Mouse (Mus musculus) embryonic fibroblast, embryonic 13.5 days (primary cell): ENCODE measurements around the gene Ctbp2. TPM values are rescaled to one million over a fixed set of nuclear protein-coding genes. Genes with fewer than 3 reads are reported as not detected.

Source experiments
- H3K27ac ChIP-seq: 2 replicates; pipeline ENCODE4 v1.5.1; 2012; ENCODE audit warnings: low read length, control low read depth, inconsistent platforms; ENCODE audit not compliant: insufficient read depth
- H3K4me1 ChIP-seq: 2 replicates; pipeline ENCODE4 v1.6.1; 2011; ENCODE audit warnings: low read length; ENCODE audit not compliant: control insufficient read depth, insufficient read depth
- H3K4me3 ChIP-seq: 2 replicates; pipeline ENCODE4 v1.5.1; 2011; ENCODE audit warnings: mild to moderate bottlenecking, control low read depth, low read length; ENCODE audit not compliant: insufficient read depth
- CTCF ChIP-seq: IDR thresholded peaks from 2 replicates; pipeline ENCODE4 v1.5.1; 2011; ENCODE audit warnings: mild to moderate bottlenecking, control low read depth, low read length, moderate library complexity, borderline replicate concordance; ENCODE audit not compliant: insufficient read depth
- POLR2A ChIP-seq: IDR thresholded peaks from 2 replicates; pipeline ENCODE4 v1.6.1; 2011; ENCODE audit warnings: low read depth, mild to moderate bottlenecking, control low read depth, low read length, moderate library complexity
- polyA plus RNA-seq: library from polyadenylated mRNA; stranded (reverse); fragments of >200 nt; gene quantifications from 2 replicates; pipeline ENCODE4 v1.2.4, GENCODE M21; 2011; ENCODE audit warnings: low read depth; ENCODE audit not compliant: missing spikeins, insufficient read length

Gene Ctbp2
- polyA plus RNA-seq, 1 experiment = 56.4 TPM

GRCm38 (mm10) chr7:133121080-133121607 is 3.0 kb downstream of the Ctbp2 start:
- Histone ChIP-seq H3K27ac (peak overlapping the region; percentile 87; the same call in 1 of the 2 replicates), H3K4me3 (peak overlapping the region; percentile 91), H3K4me1 (peaks cover 5% of the 10 kb centered on the region)
- TF ChIP-seq POLR2A = no peak
- TF ChIP-seq CTCF = no peak

GRCm38 (mm10) chr7:133120221-133120751 is 3.9 kb downstream of the Ctbp2 start:
- TF ChIP-seq POLR2A = no peak
- no peak for TF ChIP-seq CTCF
- Histone ChIP-seq H3K4me1 (peaks cover 5% of the 10 kb centered on the region), H3K4me3 (peak overlapping the region; percentile 46), H3K27ac (no peak overlapping the region)

GRCm38 (mm10) chr7:133117815-133118214 is 6.3 kb downstream of the Ctbp2 start:
- no peak for TF ChIP-seq POLR2A
- no peak for TF ChIP-seq CTCF
- no peak overlapping the region for H3K4me3 ChIP-seq
- 0 out of 2 replicates have a peak overlapping the region, but pooled peaks have one; percentile 30 for H3K27ac ChIP-seq
- peaks cover 20% of the 10 kb centered on the region for H3K4me1 ChIP-seq

- H3K27ac ChIP-seq = no peak overlapping the region
- H3K4me1 ChIP-seq = peaks cover 27% of the 10 kb centered on the region
- H3K4me3 ChIP-seq = no peak overlapping the region
- TF ChIP-seq POLR2A = no peak
- no peak for TF ChIP-seq CTCF
These were observed 7.6 kb downstream of the Ctbp2 start for GRCm38 (mm10) chr7:133116542-133116941.

GRCm38 (mm10) chr7:133115886-133116285 is 8.3 kb downstream of the Ctbp2 start:
- no peak for TF ChIP-seq POLR2A
- no peak for TF ChIP-seq CTCF
- H3K4me3 ChIP-seq = no peak overlapping the region
- peaks cover 30% of the 10 kb centered on the region for H3K4me1 ChIP-seq
- no peak overlapping the region for H3K27ac ChIP-seq

- TF ChIP-seq CTCF (no peak), POLR2A (no peak)
- Histone ChIP-seq H3K4me1 (peaks cover 30% of the 10 kb centered on the region), H3K4me3 (no peak overlapping the region), H3K27ac (no peak overlapping the region)
These were observed 9.2 kb downstream of the Ctbp2 start for GRCm38 (mm10) chr7:133114847-133115470.

- no peak for TF ChIP-seq POLR2A
- no peak for TF ChIP-seq CTCF
- 0 out of 2 replicates have a peak overlapping the region, but pooled peaks have one; percentile 1 for H3K27ac ChIP-seq
- peaks cover 28% of the 10 kb centered on the region for H3K4me1 ChIP-seq
- H3K4me3 ChIP-seq = no peak overlapping the region
These were observed 10.8 kb downstream of the Ctbp2 start for GRCm38 (mm10) chr7:133113185-133113895.

GRCm38 (mm10) chr7:133112351-133112831 is 11.8 kb downstream of the Ctbp2 start:
- H3K27ac ChIP-seq = peak overlapping the region; percentile 56; the same call in 1 of the 2 replicates

GRCm38 (mm10) chr7:133109442-133109841 is 14.7 kb downstream of the Ctbp2 start:
- no peak for TF ChIP-seq CTCF
- TF ChIP-seq POLR2A = no peak
- H3K4me1 ChIP-seq = peaks cover 18% of the 10 kb centered on the region
- H3K27ac ChIP-seq = no peak overlapping the region
- no peak overlapping the region for H3K4me3 ChIP-seq

More at GRCm38 (mm10) chr7:133112351-133112831, 11.8 kb downstream of the Ctbp2 start:
- Histone ChIP-seq H3K4me3 (no peak overlapping the region), H3K4me1 (peaks cover 28% of the 10 kb centered on the region)
- TF ChIP-seq POLR2A (no peak), CTCF (no peak)

GRCm38 (mm10) chr7:133108695-133109094 is 15.5 kb downstream of the Ctbp2 start:
- TF ChIP-seq CTCF = no peak
- no peak for TF ChIP-seq POLR2A
- H3K4me3 ChIP-seq = no peak overlapping the region
- peaks cover 18% of the 10 kb centered on the region for H3K4me1 ChIP-seq

More at GRCm38 (mm10) chr7:133108695-133109094, 15.5 kb downstream of the Ctbp2 start:
- no peak overlapping the region for H3K27ac ChIP-seq
